In genomic region chr17:46852725-46853124, GRCm38 (mm10) we compare ENCODE assay signal across 8 mouse cellular contexts. TPM values are rescaled to one million over a fixed set of nuclear protein-coding genes. Genes with fewer than 3 reads are reported as not detected.
DNase-seq lines count a peak whose midpoint lies in the region; ATAC-seq and TF ChIP-seq lines count a peak whose summit lies in the region.

No protein-coding gene starts in this region.

- no peaks in the 10 kb centered on the region for H3K27me3 ChIP-seq in testis, adult 2 months (ENCODE audit: control insufficient read depth, insufficient read depth, low read length)
- no peaks in the 10 kb centered on the region for H3K27me3 ChIP-seq in kidney, postnatal 0 days (ENCODE audit: insufficient read depth, low read length)
- H3K27me3 ChIP-seq in midbrain, embryonic 15.5 days (replicated peaks), result no peaks in the 10 kb centered on the region

- TF ChIP-seq POLR2A in testis, adult 2 months (IDR thresholded peaks at IDR 0.05; ENCODE audit: control insufficient read depth, low read depth, low read length), result peak; percentile 30; the same call in 1 of the 2 replicates
- TF ChIP-seq POLR2A in embryonic fibroblast, embryonic 13.5 days (IDR thresholded peaks at IDR 0.05; ENCODE audit: low read depth, low read length), result peak; percentile 46; the same call in 1 of the 2 replicates

- H3K9me3 ChIP-seq in kidney, postnatal 0 days (replicated peaks; ENCODE audit: low read length), result no peaks in the 10 kb centered on the region
- H3K9me3 ChIP-seq in midbrain, embryonic 15.5 days, result no peaks in the 10 kb centered on the region

- peaks cover 25% of the 10 kb centered on the region for H3K4me1 ChIP-seq in testis, adult 2 months (ENCODE audit: control insufficient read depth, insufficient read depth, low read length)
- H3K4me1 ChIP-seq in embryonic fibroblast, embryonic 13.5 days (ENCODE audit: control insufficient read depth, insufficient read depth, low read length), result peaks cover 10% of the 10 kb centered on the region
- H3K4me1 ChIP-seq in kidney, postnatal 0 days (replicated peaks; ENCODE audit: insufficient read depth, low read length), result peaks cover 16% of the 10 kb centered on the region; the same call in 1 of the 2 replicates
- peaks cover 31% of the 10 kb centered on the region for H3K4me1 ChIP-seq in midbrain, embryonic 15.5 days

- no peak for TF ChIP-seq CTCF in testis, adult 2 months (IDR thresholded peaks at IDR 0.05; ENCODE audit: control insufficient read depth, insufficient read depth, insufficient replicate concordance, low read depth, low read length)
- no peak for TF ChIP-seq CTCF in embryonic fibroblast, embryonic 13.5 days (IDR thresholded peaks at IDR 0.05; ENCODE audit: borderline replicate concordance, insufficient read depth, low read length)
- no peak for TF ChIP-seq CTCF in kidney, postnatal 0 days (IDR thresholded peaks at IDR 0.05; ENCODE audit: low read depth)

- H3K9ac ChIP-seq in kidney, postnatal 0 days (ENCODE audit: low read depth, low read length), result no peak overlapping the region
- H3K9ac ChIP-seq in midbrain, embryonic 15.5 days, result no peak overlapping the region

- 11% methylated on average over 6 of the region's 6 CpGs for WGBS in kidney, postnatal 0 days
- WGBS in midbrain, embryonic 15.5 days, result 46% methylated on average over 6 of the region's 6 CpGs

- peak; percentile 75 for ATAC-seq in kidney, postnatal 0 days (replicated peaks; ENCODE audit: low FRiP score, low read depth)
- ATAC-seq in midbrain, embryonic 15.5 days (replicated peaks), result no peak
- no peak for ATAC-seq in erythroblast, adult 5-6 weeks (replicated peaks; ENCODE audit: low FRiP score, poor library complexity, severe bottlenecking)

- H3K4me2 ChIP-seq in kidney, postnatal 0 days (ENCODE audit: low read length), result no peak overlapping the region
- no peak overlapping the region for H3K4me2 ChIP-seq in midbrain, embryonic 15.5 days

- no peak for DNase-seq in testis, postnatal 10 days (ENCODE audit: low spot score)
- DNase-seq in kidney, postnatal 0 days (ENCODE audit: low spot score), result peak; percentile 84
- no peak for DNase-seq in layer of hippocampus, postnatal 25 days (ENCODE audit: extremely low spot score in 1 of 2, low spot score in 1 of 2)
- no peak for DNase-seq in layer of hippocampus, adult 11-12 months (ENCODE audit: low spot score)

- H3K36me3 ChIP-seq in testis, adult 2 months (ENCODE audit: control insufficient read depth, insufficient read depth, low read length), result no peaks in the 10 kb centered on the region
- H3K36me3 ChIP-seq in kidney, postnatal 0 days (ENCODE audit: insufficient read depth, low read length), result no peaks in the 10 kb centered on the region
- no peaks in the 10 kb centered on the region for H3K36me3 ChIP-seq in midbrain, embryonic 15.5 days (replicated peaks)

- no peak overlapping the region for H3K4me3 ChIP-seq in testis, adult 2 months (ENCODE audit: control insufficient read depth, low read depth, low read length)
- no peak overlapping the region for H3K4me3 ChIP-seq in embryonic fibroblast, embryonic 13.5 days (ENCODE audit: insufficient read depth, low read length)
- no peak overlapping the region for H3K4me3 ChIP-seq in kidney, postnatal 0 days (replicated peaks; ENCODE audit: low read depth, low read length)
- H3K4me3 ChIP-seq in midbrain, embryonic 15.5 days, result no peak overlapping the region

- peak overlapping the region; percentile 10; the same call in 1 of the 2 replicates for H3K27ac ChIP-seq in testis, adult 2 months (ENCODE audit: control insufficient read depth, insufficient read depth, low read depth, low read length)
- H3K27ac ChIP-seq in embryonic fibroblast, embryonic 13.5 days (ENCODE audit: insufficient read depth, low read length), result no peak overlapping the region
- H3K27ac ChIP-seq in kidney, postnatal 0 days, result peak overlapping the region; percentile 69
- peak overlapping the region; percentile 45 for H3K27ac ChIP-seq in midbrain, embryonic 15.5 days

RNA-seq across cellular contexts. Expression of gene Bicral, which starts 5.6 kb away (rescaled TPM):
- polyA plus RNA-seq in testis, adult 2 months (2012; rRNA removed), result 11.0 and 13.2 TPM in 2 replicates
- polyA plus RNA-seq in embryonic fibroblast, embryonic 13.5 days (2011; ENCODE audit: insufficient read length, low read depth, missing spikeins), result 9.4 and 14.0 TPM in 2 replicates
- 2.9 and 4.1 TPM in 2 replicates for polyA plus RNA-seq in kidney, postnatal 0 days (2015; fragmentation: Nextera tagmentation; extraction: Ambion mirVana)
- 10.5 and 12.8 TPM in 2 replicates for polyA plus RNA-seq in midbrain, embryonic 15.5 days (2015; fragmentation: Nextera tagmentation; extraction: Ambion mirVana)
- total RNA-seq in erythroblast, adult 5-6 weeks (2015; ENCODE audit: low replicate concordance), result 6.5 and 7.5 TPM in 2 replicates
- 3.7 and 4.0 TPM in 2 replicates for total RNA-seq in erythroblast, adult 5-6 weeks (2017; ENCODE audit: low replicate concordance)
- 10 to 100 TPM; 47.5 to 60.3 TPM for total RNA-seq in layer of hippocampus, postnatal 25 days (2021)

RNA-seq across cellular contexts. Expression of gene Tbcc, which starts 37.8 kb away (rescaled TPM):
- 54.5 and 61.3 TPM in 2 replicates for polyA plus RNA-seq in testis, adult 2 months (2012; rRNA removed)
- polyA plus RNA-seq in embryonic fibroblast, embryonic 13.5 days (2011; ENCODE audit: insufficient read length, low read depth, missing spikeins), result 11.5 and 16.5 TPM in 2 replicates
- polyA plus RNA-seq in kidney, postnatal 0 days (2015; fragmentation: Nextera tagmentation; extraction: Ambion mirVana), result 58.2 and 71.4 TPM in 2 replicates
- 61.6 and 68.5 TPM in 2 replicates for polyA plus RNA-seq in midbrain, embryonic 15.5 days (2015; fragmentation: Nextera tagmentation; extraction: Ambion mirVana)
- 2.3 and 8.1 TPM in 2 replicates for total RNA-seq in erythroblast, adult 5-6 weeks (2015; ENCODE audit: low replicate concordance)
- 1.7 and 5.4 TPM in 2 replicates for total RNA-seq in erythroblast, adult 5-6 weeks (2017; ENCODE audit: low replicate concordance)
- total RNA-seq in layer of hippocampus, postnatal 25 days (2021), result 10 to 100 TPM; 34.6 to 36.7 TPM

RNA-seq across cellular contexts. Expression of gene Prph2, which starts 57.5 kb away (rescaled TPM):
- 2.0 and 2.9 TPM in 2 replicates for polyA plus RNA-seq in testis, adult 2 months (2012; rRNA removed)
- polyA plus RNA-seq in embryonic fibroblast, embryonic 13.5 days (2011; ENCODE audit: insufficient read length, low read depth, missing spikeins), result not detected in 2 replicates
- 0.11 and 0.16 TPM in 2 replicates for polyA plus RNA-seq in kidney, postnatal 0 days (2015; fragmentation: Nextera tagmentation; extraction: Ambion mirVana)
- polyA plus RNA-seq in midbrain, embryonic 15.5 days (2015; fragmentation: Nextera tagmentation; extraction: Ambion mirVana), result not detected in 2 replicates
- total RNA-seq in erythroblast, adult 5-6 weeks (2015; ENCODE audit: low replicate concordance), result not detected in 2 replicates
- total RNA-seq in erythroblast, adult 5-6 weeks (2017; ENCODE audit: low replicate concordance), result not detected in 2 replicates
- not detected for total RNA-seq in layer of hippocampus, postnatal 25 days (2021)
